Comparison of ENCODE assay signal across 8 mouse cellular contexts in genomic region chr14:27351051-27351475, GRCm38 (mm10).
DNase-seq lines count a peak whose midpoint lies in the region; ATAC-seq and TF ChIP-seq lines count a peak whose summit lies in the region.

No protein-coding gene starts in this region.

- peak overlapping the region; percentile 68 for H3K27ac ChIP-seq in ES-Bruce4 (ENCODE audit: insufficient read depth, low read length)
- peak overlapping the region; percentile 79 for H3K27ac ChIP-seq in liver, embryonic 16.5 days (ENCODE audit: low read length)

- no peak for TF ChIP-seq CTCF in ES-Bruce4 (IDR thresholded peaks at IDR 0.05; ENCODE audit: low read depth, low read length)

- TF ChIP-seq POLR2A in ES-Bruce4 (IDR thresholded peaks at IDR 0.05; ENCODE audit: insufficient read depth, low read length), result no peak

- no peaks in the 10 kb centered on the region for H3K36me3 ChIP-seq in ES-Bruce4 (ENCODE audit: control insufficient read depth, insufficient read depth, low read length, poor library complexity, severe bottlenecking)
- H3K36me3 ChIP-seq in liver, embryonic 16.5 days (ENCODE audit: control insufficient read depth, insufficient read depth), result no peaks in the 10 kb centered on the region

- peaks cover 8% of the 10 kb centered on the region for H3K4me1 ChIP-seq in ES-Bruce4 (ENCODE audit: control insufficient read depth, insufficient read depth, low read length)
- H3K4me1 ChIP-seq in liver, embryonic 16.5 days (ENCODE audit: control insufficient read depth, low read depth, low read length), result peaks cover 41% of the 10 kb centered on the region

- 22% methylated on average over 5 of the region's 5 CpGs for WGBS in liver, embryonic 16.5 days (ENCODE audit: insufficient replicate concordance)

- H3K4me3 ChIP-seq in ES-Bruce4 (ENCODE audit: low read depth, low read length), result peak overlapping the region; percentile 23; the same call in 1 of the 2 replicates
- no peak overlapping the region for H3K4me3 ChIP-seq in liver, embryonic 16.5 days (ENCODE audit: low read depth, low read length)

- peak; percentile 36 for DNase-seq in c-Kit-positive CD71-positive TER-119-positive erythroid progenitor cells, embryonic 14.5 days (ENCODE audit: low spot score)
- peak; percentile 40 for DNase-seq in heart, postnatal 4 days
- DNase-seq in MN1 (ENCODE audit: low spot score), result no peak
- DNase-seq in cerebellum, adult 18-20 months, result no peak
- DNase-seq in spleen, postnatal 10 days (ENCODE audit: low spot score in 2 of 2), result no peak

- H3K9ac ChIP-seq in ES-Bruce4 (ENCODE audit: low read depth, poor library complexity, severe bottlenecking), result no peak overlapping the region
- H3K9ac ChIP-seq in liver, embryonic 16.5 days (ENCODE audit: low read depth, low read length), result peak overlapping the region; percentile 15; the same call in 1 of the 2 replicates

- ATAC-seq in liver, embryonic 16.5 days (ENCODE audit: low read depth), result peak; percentile 26; the same call in 1 of the 2 replicates
- ATAC-seq in megakaryocyte-erythroid progenitor cell, adult 5-6 weeks (replicated peaks; ENCODE audit: low FRiP score, low TSS enrichment, poor library complexity, severe bottlenecking), result no peak

- no peaks in the 10 kb centered on the region for H3K27me3 ChIP-seq in ES-Bruce4 (ENCODE audit: control insufficient read depth, insufficient read depth, low read length, poor library complexity, severe bottlenecking)
- no peaks in the 10 kb centered on the region for H3K27me3 ChIP-seq in liver, embryonic 16.5 days (ENCODE audit: control insufficient read depth, insufficient read depth, low read depth, low read length)

- H3K4me2 ChIP-seq in liver, embryonic 16.5 days (ENCODE audit: low read depth, low read length), result peak overlapping the region; percentile 12; the same call in 1 of the 2 replicates

- TF ChIP-seq EP300 in ES-Bruce4 (IDR thresholded peaks at IDR 0.05; ENCODE audit: insufficient read depth, low read depth, low read length), result no peak

- H3K9me3 ChIP-seq in ES-Bruce4 (replicated peaks; ENCODE audit: control insufficient read depth, insufficient read depth, low read length, poor library complexity, severe bottlenecking), result no peaks in the 10 kb centered on the region
- no peaks in the 10 kb centered on the region for H3K9me3 ChIP-seq in liver, embryonic 16.5 days (replicated peaks; ENCODE audit: control insufficient read depth, low read length)

Comparison
In these comparisons a context has a peak if more than half of its experiments do, and no peak if none do; other contexts are left out.
1. DNase-seq: peak in c-Kit-positive CD71-positive TER-119-positive erythroid progenitor cells, embryonic 14.5 days (single experiment) and heart, postnatal 4 days (single experiment); none in MN1 (single experiment), cerebellum, adult 18-20 months (0 of 2) and spleen, postnatal 10 days (0 of 2).